Mouse (Mus musculus) liver, embryonic 14.5 days (tissue): ENCODE measurements at regions not wholly inside any gene's neighbourhood (a gene's known extent, or its start where the extent isn't known, plus 50 kb on each side); places are given as distances from the start of the nearest gene placed in this dataset.

ENCODE experiments used
- CTCF ChIP-seq: IDR thresholded peaks from 2 replicates; pipeline ENCODE4 v1.5.1; 2016; ENCODE audit warnings: antibody characterized with exemption, low read depth, control low read depth
- EP300 ChIP-seq: IDR thresholded peaks from 2 replicates; pipeline ENCODE4 v1.6.1; 2016; ENCODE audit warnings: antibody characterized with exemption, low read depth

GRCm38 (mm10) chr3:104300201-104300600 lies 80.0 kb upstream of the Magi3 start:
- no peak for TF ChIP-seq CTCF
- TF ChIP-seq EP300: no peak
